Mouse (Mus musculus): ENCODE measurements at regions not wholly inside any gene's neighbourhood (a gene's known extent, or its start where the extent isn't known, plus 50 kb on each side); places are given as distances from the start of the nearest gene placed in this dataset.

GRCm38 (mm10) chr1:103057006-103057405, 1711.3 kb upstream of the Cdh20 start:
- intact Hi-C loops (cut with DNase I): no loop called here
- DNase-seq (ENCODE audit: low spot score in 2 of 2): no peak

DNA sequence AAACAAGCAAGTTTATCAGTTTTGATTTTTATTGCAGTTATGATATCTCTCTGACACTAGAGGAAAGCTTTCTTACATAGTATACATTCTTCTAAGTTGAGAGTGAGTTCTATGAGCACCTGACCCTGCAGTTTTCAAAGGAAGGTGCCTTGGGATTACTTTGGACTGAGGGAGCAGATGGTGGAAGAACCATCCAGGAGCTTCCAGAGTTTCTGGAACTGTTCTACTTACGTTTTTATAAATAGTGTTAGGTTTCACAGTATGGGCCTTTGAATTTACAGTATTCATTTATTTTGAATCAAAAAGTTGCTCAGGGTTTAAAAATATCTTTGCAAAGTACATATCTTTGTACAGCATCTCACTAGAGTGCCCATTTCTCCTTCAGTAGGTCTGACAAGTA, 1697.3 kb upstream of the Cdh20 start:
- peak in 1 of 2 experiments; percentile 32 for DNase-seq (ENCODE audit: low spot score in 2 of 2)
- intact Hi-C loops (cut with DNase I): no loop called here

- DNase-seq (ENCODE audit: low spot score in 2 of 2): peak in 1 of 2 experiments; percentile 2
- intact Hi-C loops (cut with DNase I): no loop called here
Observed at GRCm38 (mm10) chr1:103076645-103077044, 1691.7 kb upstream of the Cdh20 start.

DNA sequence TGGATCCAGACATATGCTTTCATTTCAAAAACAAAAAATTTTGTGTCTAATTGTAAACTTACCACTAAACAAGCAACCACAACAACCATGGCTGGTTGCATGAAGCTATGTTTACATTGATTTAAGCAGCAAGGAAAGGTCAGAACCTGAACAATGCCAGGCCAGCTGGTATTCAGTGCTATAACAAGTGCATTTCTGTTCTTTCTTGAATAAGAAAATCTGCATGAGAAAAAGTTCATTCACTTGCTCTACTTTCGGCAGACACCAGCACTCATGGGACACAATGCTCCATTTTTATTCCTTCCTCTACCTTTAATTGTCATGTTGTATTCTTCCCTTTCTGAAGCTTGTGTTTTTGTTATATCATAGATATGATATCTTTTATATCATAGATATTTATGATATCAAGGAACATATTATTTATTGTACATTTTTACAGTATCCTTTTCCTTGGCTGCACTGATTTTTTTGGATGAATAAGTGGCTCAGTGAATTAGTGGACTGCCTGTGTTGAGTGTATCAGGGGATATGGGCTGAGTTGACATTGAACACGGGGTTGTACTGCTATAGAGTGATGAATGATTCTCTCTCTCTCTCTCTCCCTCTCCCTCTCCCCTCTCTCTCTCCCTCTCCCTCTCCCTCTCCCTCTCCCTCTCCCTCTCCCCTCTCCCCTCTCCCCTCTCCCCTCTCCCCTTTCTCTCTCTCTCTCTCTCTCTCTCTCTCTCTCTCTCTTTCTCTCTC, 1674.3 kb upstream of the Cdh20 start:
- intact Hi-C loops (cut with DNase I): no loop called here
- DNase-seq (ENCODE audit: low spot score in 2 of 2): no peak
